Mouse (Mus musculus) right cerebral cortex, adult 2 months (tissue): Measurements from ENCODE around the gene Atp6v1g2.
"Not testable (repeated sequence)": the region's sequence is repeated elsewhere in the genome, so short reads cannot be mapped to it uniquely, and the experiment has no call there.

Experiments
- DNase-seq, 2 experiments: peaks; one replicate each; pipeline ENCODE4 v3.0.0; 2021 to 2022; ENCODE audit warnings: low spot score in 2 of 2

The Atp6v1g2 gene

GRCm38 (mm10) chr17:35202442-35202841 is 31.0 kb upstream of the Atp6v1g2 start:
- no peak for DNase-seq

- no peak for DNase-seq
Measured at GRCm38 (mm10) chr17:35204494-35205379, 28.7 kb upstream of the Atp6v1g2 start, which contains the start of gene Lta. Gene Lta, minus strand, starts transcription at chr17:35205351.

GRCm38 (mm10) chr17:35205380-35205769 is 28.1 kb upstream of the Atp6v1g2 start:
- DNase-seq: no peak

- no peak for DNase-seq
Measured at GRCm38 (mm10) chr17:35209785-35210535, 23.5 kb upstream of the Atp6v1g2 start.

- no peak for DNase-seq
Measured at GRCm38 (mm10) chr17:35210593-35210992, 22.9 kb upstream of the Atp6v1g2 start.

GRCm38 (mm10) chr17:35213071-35213470 is 20.4 kb upstream of the Atp6v1g2 start:
- DNase-seq: no peak

GRCm38 (mm10) chr17:35218516-35219193 is 14.8 kb upstream of the Atp6v1g2 start:
- DNase-seq: no peak

- no peak for DNase-seq
Measured at GRCm38 (mm10) chr17:35219601-35220041, 13.8 kb upstream of the Atp6v1g2 start.

- no peak for DNase-seq
Measured at GRCm38 (mm10) chr17:35220156-35220952, 13.1 kb upstream of the Atp6v1g2 start, which contains the start of gene Gm16181. Gene Gm16181, plus strand, starts transcription at chr17:35220834.

- no peak for DNase-seq
Measured at GRCm38 (mm10) chr17:35222299-35222698, 11.2 kb upstream of the Atp6v1g2 start.

- no peak for DNase-seq
Measured at GRCm38 (mm10) chr17:35224641-35225040, 8.8 kb upstream of the Atp6v1g2 start.

- DNase-seq: no peak
Measured at GRCm38 (mm10) chr17:35225456-35225855, 8.0 kb upstream of the Atp6v1g2 start.

- no peak for DNase-seq
Measured at GRCm38 (mm10) chr17:35226561-35227046, 6.9 kb upstream of the Atp6v1g2 start.

GRCm38 (mm10) chr17:35231022-35231421 is 2.4 kb upstream of the Atp6v1g2 start:
- DNase-seq: no peak

GRCm38 (mm10) chr17:35232043-35232442 is 1.4 kb upstream of the Atp6v1g2 start:
- peak; percentile 91 to 93 for DNase-seq

- no peak for DNase-seq
Measured at GRCm38 (mm10) chr17:35232659-35233058, 801 bp upstream of the Atp6v1g2 start.

GRCm38 (mm10) chr17:35234090-35234489 is 630 bp downstream of the Atp6v1g2 start:
- DNase-seq: not testable (repeated sequence)

GRCm38 (mm10) chr17:35234903-35235302 is 1.4 kb downstream of the Atp6v1g2 start:
- no peak for DNase-seq

- DNase-seq: peak; percentile 93 to 94
Measured at GRCm38 (mm10) chr17:35235614-35236389, 2.3 kb downstream of the Atp6v1g2 start, which contains the start of gene Nfkbil1. Gene Nfkbil1, minus strand, starts transcription at chr17:35235792.

- DNase-seq: peak; percentile 99 to 100
Measured at GRCm38 (mm10) chr17:35236390-35236746, 2.9 kb downstream of the Atp6v1g2 start.
